Mouse (Mus musculus) cerebellum, adult (tissue): ENCODE measurements at regions not wholly inside any gene's neighbourhood (a gene's known extent, or its start where the extent isn't known, plus 50 kb on each side); places are given as distances from the start of the nearest gene placed in this dataset.
"Not testable (repeated sequence)": the region's sequence is repeated elsewhere in the genome, so short reads cannot be mapped to it uniquely, and the experiment has no call there.

ENCODE experiments used
- ATAC-seq: cut with Nextera tagmentation; 2 replicates; pipeline ENCODE4 v1.9.2; 2017; ENCODE audit warnings: mild to moderate bottlenecking, moderate library complexity, mixed read lengths; ENCODE audit not compliant: insufficient number of reproducible peaks, low FRiP score, low TSS enrichment

DNA sequence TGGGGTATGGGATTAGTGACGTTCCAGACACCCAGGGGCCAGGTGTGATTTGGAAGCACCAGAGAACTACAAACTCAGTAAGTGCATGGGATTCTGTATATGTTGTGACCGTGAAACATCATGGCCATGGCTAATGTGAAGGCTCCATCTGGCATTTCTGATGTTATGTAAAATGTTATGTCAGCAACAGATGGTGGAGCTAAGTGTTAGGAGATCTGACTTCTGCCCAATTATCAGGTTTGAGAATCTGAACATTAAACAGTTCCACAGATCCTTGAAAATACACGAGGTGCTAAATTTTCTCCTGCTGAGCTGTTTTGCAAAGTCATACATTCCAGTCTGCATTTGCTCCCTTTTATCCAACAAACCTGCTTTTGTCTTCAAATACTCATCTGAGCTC, 223.6 kb upstream of the Egfl6 start:
- no peak for ATAC-seq

DNA sequence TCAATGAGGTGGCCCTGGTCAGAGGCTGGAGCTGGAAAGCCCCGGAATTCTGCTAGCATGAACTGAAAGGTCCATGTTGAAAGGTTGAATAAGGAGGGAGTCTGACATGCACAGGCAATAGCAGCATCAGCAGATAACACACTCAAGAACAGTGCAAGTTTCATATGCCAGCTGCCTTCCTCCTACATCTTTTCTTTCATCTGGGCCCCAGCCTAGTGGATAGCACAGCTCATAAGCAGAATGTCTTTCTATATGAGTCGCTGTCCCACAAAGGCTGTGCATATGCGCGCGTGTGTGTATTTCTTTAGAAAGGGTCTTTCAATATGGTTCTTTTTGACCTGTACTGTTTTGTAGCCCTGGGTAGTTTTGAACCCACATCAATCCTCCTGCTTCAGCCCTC, 222.7 kb upstream of the Egfl6 start:
- ATAC-seq, result no peak

DNA sequence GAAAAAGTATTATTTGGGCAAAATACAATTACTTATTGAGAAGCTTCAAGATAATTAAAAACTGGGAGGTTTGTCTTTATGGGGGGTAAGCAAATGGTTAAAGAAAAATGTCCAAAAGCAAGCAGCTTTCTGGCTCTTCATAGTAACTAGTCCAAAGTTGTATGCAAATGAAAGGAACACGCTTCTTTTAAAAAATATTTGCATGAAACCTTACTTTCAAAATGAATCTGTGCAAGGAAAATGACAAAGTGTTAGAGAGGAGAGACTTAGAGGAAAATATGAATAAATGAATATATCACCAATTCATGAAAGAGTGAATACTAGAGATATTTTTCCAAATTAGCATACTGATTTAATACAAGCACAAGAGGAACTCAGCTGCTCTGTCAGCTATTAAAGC, 220.4 kb upstream of the Egfl6 start:
- ATAC-seq, result no peak

DNA sequence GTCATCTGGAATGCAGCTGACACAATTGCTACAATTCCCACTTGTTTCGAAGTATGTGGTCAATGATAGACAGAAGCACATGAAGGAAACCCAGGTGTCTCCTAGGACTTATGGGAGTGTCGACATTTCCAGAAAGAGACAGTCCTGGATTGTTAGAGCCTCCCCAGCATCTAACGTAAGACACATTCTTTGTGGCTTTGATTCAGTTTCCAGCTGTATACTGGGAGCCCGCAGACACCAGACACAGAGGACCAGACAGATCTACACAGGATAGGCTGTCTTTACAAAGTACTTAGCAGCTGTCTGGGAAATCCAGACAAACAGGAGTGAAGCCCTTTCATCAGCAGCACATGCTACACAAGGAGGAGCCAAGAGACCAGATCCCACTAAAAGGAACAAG, 220.0 kb upstream of the Egfl6 start:
- ATAC-seq, result no peak

DNA sequence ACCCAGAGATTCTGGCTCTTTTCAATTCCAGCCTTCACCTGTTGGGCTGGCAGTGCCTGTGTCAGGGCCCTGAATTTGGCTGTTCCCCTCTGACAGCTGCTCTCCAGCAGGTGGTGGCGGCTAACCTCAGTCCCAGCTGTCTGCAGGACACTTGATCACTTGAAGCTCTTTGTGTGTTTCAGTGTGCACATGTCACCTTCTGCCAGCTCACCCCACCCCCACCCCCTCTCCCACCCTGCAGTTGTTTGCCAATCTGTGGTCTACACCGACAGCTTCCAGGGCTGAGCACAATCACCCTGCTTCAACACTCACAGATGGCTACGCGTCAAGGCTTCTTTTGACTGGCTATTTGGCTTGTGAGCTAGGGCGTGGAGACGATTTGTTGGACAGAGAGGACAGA, 217.7 kb upstream of the Egfl6 start:
- peak; percentile 94 for ATAC-seq

DNA sequence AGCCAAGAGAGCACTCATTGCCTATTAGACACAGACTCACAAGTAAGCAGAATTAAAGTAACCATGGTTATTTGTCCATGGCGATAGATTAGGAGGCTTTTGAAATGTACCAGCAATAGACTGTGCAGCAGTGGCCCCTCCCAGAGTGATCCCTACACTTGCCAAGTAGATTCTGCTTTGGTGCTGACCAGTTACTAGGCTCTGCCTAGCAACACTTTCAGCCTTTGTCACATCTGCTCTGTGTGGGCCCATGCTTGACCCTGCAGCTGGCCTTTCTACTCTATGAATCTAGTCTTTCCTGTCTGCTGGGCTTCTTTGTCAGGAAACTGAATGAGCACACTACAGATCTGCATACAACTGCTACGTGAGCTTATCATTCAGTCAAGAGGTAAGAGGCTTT, 215.5 kb upstream of the Egfl6 start:
- ATAC-seq, result no peak

DNA sequence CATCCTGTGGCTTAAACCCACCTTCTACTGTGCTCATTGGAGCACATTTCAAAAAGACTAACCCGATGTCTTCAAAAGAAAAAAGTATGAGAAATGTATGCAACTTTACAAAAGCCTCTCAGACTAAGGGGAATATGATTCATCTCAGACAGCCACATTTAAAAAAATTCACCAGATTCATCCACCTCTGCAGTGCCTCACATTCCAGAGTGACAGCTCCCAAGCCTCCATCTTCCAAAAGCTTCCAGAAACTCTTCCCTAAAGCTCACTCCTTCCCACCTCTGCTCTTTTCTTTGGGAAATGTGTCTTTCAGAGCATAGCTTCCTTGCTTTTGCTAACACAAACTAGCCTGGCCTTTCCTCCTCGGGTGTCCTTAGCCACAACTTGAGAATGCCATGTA, 210.1 kb upstream of the Egfl6 start:
- ATAC-seq, result no peak

DNA sequence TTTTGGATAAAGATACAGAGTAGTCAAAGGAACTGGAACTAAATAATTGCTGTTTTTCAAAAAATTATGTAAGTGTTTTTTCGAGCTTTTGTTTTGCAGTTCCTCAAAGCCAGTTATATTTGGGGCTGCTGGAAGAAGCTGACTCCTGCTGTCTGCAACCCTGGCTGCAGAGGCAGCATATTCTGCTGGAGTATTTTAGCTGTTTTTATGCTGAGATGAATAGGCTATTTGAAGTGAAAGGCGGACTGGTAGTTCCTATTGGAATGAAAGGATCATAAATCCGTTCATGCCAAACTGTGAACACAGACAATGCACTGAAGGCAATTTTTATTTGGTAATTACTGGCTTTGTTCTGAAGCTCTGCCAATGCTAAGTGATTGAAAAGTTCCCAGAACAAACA, 203.5 kb upstream of the Egfl6 start:
- no peak for ATAC-seq

DNA sequence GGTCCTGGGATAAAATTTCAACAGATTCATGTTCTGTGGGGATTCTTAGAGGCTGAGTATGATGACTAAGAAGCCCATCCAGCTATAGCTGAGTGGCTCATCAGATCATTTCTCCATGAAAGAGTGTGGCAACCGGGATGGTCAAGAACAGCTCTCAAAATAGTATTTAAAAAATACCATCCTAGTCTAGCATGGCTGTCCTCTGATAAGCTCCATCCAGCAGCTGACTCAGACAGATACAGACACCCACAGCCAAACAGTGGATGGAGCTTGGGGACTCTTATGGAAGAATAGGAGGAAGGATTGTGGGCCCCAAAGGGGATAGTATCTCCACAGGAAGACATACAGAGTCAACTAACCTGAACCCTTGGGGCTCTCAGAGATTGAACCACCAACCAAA, 201.6 kb upstream of the Egfl6 start:
- ATAC-seq, result not testable (repeated sequence)

DNA sequence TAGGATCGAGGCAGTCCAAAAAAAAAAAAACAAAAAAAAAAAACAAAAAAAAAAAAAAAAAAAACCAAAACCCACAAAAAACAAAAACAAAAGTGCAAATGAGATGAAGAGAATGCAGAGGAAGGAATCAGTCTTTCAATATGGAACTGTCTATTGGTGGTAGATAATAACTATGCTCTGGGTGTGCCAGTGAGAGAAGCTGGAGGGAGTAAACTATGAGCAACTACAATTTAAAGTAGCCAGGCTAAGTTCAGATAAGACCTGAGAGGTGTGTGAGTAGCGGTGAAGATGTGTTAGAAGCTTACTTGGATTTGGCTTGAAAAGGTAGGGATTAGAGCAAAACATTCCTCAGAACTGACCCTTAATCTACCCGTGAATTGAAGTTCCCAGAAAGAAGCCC, 200.1 kb upstream of the Egfl6 start:
- no peak for ATAC-seq

DNA sequence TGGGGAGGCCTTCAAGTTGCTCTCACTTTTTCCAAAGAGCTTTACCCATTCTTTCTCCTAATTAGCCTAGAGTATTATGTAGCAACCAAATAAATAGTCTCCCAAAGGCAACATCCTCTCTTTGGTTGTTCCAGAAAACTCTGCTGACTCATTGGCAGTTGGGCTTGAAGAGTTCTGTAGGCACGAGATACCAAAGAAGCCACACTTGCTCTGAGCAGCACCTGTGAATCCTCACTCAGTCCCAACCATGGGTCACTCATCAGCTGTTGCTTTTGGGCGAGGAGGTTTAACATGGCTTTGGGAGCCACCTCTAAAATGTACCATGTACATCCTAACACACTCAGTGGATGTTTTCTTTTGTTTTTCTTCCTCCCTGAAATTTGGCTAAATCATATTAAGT, 197.9 kb upstream of the Egfl6 start:
- no peak for ATAC-seq

DNA sequence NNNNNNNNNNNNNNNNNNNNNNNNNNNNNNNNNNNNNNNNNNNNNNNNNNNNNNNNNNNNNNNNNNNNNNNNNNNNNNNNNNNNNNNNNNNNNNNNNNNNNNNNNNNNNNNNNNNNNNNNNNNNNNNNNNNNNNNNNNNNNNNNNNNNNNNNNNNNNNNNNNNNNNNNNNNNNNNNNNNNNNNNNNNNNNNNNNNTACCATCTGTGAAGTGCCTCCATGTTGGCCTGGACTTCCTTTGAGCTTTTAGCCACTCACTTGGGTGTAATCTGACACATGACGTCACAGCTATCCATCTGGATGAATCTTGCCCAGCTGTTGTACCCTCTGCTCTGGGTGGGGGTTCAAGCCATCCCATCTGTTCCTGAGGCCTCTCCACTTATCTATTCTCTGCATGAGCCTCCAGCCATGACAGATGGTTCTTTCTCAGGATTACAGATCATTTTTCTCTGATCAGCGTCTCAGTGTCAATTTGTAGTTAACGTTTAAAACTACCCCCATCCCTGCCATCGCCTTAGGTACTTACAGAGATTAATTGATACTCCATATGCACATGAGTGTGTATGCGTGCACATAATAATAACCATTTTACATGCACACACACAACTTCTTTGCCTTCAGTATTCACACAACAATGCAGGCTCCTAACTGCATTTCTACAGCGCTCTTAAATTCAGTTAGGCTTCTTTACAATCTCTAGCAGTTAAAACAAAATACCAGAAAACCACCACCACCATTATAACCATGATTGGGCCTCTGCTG, 194.0 kb upstream of the Egfl6 start:
- no peak for ATAC-seq

DNA sequence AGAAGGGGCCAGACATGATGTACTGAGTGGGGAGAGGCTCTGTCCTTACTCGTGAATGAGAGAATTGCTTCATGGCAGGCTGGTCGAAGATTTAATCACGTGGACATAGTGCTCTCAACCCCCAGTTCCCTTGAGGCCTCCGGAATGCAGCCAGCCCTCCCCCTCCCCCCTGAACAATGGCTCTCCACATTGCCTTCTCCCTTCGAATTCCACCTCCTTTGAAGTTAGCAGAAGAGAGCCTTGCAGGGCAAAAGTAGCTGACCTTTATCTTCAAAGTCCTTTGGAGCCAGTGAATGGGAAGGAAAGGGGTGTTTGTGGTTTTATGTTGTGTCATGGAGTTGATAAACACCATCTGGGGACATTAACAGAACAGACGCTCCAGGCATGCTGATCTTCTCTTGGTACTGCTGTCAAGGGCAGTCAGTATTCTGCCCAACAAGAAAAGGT, 187.9 kb upstream of the Egfl6 start:
- no peak for ATAC-seq

DNA sequence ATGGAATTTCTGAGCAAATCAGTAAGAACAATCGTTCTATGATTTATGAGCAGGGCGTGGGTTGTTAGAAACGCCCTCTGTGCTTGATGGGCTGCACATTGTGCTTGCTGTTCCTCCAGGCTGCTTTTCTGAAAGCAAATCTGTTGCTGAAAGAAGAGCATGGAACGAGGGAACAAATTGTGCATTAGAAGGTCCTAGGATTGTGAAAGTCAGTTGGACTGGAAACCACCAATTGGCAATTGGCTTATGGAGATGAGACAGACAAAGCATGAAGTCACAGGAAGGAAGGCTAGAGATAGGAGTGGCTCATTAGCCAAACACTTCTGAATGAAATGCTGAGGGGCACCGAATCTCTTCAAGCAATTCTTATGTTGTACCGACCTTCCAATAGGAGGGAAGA, 181.5 kb upstream of the Egfl6 start:
- ATAC-seq, result no peak

DNA sequence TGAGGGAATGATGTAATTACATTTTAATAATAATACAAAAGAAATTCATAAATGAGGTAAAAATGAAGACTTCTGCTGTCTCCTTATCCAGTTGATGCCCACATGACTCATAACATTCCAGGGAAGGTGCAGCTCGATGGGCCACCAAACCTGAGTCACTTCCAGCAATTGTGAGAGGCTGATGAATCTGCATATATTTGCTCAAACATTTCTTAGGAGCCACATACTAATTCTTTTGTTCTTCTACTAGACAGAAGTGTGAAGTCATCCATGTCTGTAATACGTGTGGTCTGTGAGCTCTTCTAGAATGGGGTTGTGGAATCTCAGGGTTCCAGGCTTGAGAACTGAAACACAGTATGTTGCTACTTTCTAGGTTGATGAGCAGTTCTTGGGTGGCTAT, 180.1 kb upstream of the Egfl6 start:
- ATAC-seq, result no peak

DNA sequence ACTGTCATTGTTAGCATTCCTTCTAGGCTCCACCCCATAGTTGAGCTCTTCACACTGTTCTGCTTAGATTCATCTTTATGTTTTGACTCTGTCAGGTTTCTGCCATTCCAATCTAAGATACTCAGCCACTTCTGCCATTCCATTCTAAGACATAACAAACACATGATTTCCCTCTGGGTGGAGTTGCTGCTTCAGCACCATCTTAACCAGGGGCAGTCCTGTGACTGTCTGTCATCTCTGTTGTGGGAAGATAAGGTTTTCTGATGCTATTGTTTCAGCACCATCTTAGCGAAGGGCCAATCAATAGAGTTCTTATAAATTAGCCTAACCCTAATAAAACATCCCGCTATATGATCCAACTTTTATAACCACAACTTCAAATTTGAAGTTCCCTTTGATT, 176.6 kb upstream of the Egfl6 start:
- ATAC-seq, result no peak

DNA sequence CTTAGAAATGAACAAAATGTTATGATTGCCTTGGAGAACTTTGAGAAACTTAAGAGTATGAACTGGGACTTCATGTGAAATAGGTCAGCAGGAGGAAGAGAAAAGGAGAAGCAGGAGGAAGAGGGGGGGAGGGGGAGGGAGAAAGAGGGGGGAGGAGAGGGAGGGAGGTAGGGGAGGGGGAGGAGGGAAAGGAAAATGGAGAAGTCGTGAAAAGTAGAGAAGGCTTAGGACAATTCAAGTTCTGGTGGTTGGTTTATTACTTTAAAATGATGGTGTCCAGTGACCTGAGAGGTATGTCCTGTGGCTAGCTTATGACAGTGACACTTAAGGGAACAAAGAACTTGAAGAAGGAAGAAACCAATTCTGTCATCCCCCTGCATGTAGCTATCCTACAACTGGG, 171.6 kb upstream of the Egfl6 start:
- ATAC-seq, result no peak

DNA sequence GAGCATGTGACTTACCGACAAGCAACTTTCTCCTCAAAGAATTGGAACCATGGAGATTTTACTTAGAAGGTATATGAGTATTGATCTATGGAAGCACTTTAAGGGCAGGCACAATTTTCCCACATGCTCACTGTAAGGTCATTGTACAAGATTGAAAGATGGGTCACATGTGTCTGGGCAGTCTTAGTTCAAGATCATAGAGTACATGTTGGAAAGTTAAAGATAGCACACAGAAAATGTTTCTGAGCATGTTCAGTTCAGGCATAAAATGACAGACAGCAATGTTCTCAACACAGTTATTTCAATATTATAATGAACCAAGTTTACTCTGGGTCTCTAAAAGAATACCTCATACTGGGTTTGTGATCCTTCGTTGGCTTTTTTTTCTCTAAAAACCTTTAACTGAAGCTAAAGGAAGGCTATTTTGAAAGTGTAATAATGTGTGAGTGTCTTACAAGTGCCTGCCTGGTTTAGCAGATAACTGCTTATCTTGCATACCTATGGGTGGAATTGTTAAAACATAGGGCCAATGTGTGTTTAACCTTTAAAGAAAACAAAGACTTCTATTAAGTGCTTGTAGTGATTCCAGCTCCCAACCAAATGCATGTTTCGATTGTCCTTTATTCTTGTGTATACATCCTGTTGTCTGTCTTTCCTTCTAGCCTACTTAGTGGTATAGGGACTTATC, 169.6 kb upstream of the Egfl6 start:
- ATAC-seq, result no peak

DNA sequence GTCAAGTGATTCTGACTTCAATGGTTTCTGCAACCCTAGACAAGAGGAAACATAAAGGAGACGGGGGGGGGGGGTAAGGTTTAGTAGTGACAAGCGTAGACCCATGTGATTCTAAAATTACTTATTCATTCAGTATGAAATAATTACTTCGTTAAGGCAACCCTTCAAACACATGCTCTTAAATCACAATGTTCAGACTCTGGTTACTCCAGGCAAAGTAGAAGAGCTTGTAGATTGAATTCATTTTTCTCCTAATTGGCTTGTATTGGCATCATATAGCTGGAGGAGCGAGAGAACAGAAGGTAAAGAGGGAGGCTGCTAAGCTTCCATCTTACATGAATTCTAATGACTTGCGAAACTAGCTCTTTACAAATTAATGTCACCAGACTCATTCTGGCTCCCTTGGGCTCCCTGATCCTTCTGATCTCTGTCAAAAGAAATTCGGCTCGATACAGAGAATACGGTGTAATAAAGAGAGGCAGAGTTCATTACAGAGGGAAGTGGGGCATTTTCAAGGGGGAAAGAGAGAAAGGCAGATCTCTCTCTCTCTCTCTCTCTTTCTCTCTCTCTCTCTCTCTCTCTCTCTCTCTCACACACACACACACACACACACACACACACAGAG, 163.6 kb upstream of the Egfl6 start:
- ATAC-seq, result no peak

DNA sequence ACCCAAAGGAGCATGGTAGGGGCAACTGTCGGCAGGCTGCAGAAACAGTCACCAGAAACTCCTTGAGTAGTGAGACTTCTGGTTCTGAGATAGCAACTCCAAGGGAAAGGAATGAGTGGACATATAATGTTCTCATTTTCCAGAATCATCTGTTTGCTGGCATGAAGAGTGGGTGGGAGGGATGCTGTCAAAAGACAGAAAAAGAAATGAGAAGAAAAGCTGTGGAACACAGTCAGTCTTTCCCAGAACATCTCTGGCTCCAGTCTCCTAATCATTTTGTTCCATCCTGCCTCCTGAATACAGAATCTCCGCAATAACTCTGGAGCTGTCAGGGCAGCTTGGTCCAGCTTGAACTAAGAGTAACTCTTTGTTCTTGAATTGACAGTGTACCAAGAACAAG, 145.8 kb upstream of the Egfl6 start:
- ATAC-seq, result no peak

DNA sequence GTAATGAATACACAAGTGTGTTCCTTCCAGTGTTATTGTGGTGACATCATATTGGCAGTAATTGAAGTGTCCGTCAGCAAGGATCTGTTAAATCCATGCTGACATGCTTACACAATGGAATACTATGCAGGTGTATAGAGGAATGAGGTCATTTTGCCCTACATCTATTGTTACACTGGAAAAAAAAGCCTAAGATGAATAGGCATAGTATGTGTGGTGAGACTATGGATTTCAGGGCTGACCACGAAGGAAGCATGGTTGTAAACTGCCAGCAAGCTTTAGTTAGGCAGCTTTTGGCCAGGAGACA, 143.1 kb upstream of the Egfl6 start:
- ATAC-seq, result no peak
